9 mouse cellular contexts compared by ENCODE assay signal in the genomic region with DNA sequence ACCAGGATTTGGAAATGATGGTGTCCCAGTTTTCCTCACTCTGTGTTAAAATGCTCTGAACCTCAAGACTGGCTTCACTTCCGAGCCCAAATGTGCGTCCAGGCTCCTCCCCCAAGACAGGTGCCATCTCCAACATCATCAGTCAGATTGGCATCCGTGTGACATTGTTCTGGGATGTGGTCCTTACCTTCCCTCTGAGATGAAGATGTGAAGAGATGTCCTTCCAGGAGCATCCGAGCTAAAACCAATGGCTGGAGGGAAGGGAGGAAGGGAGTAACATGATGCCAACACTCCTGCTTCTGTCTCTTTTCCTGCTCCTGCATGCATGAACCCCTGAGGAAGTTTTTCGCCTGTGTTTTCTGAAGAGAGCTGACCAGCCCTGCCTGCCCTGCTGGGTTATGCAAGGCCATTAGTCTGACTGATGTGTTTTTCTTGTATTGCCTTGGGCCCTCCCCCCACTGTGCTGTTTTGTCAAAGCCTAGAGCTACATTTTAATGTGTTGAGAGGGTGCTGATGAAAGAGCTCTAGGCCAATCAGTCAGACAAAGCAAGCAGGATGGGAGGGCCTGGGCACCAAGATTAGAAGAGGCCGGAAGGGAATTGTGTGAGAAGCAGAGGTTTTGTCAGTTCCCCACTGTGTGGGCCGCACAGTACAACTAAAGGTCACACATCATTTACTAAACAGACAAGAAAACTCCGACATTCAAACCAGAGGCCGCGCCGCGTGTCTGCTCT.
A peak's percentile ranks its signal among the peaks of the same experiment; 100 is the strongest.
DNase-seq lines count a peak whose midpoint lies in the region; ATAC-seq and TF ChIP-seq lines count a peak whose summit lies in the region.
"Had no signal": no experiment of that assay in that cellular context is flagged by ENCODE, and none has a peak within 500 bp of the region (broad histone marks: within the 10 kb centered on the region; RNA-seq: fewer than 3 reads in every experiment).

No protein-coding gene starts in this region.

- no peaks in the 10 kb centered on the region for H3K27me3 ChIP-seq in kidney, embryonic 15.5 days
- H3K27me3 ChIP-seq in midbrain, embryonic 11.5 days (ENCODE audit: control insufficient read depth, insufficient read depth, low read length), result no peaks in the 10 kb centered on the region

- H3K4me2 ChIP-seq in kidney, embryonic 15.5 days, result no peak overlapping the region
- no peak overlapping the region for H3K4me2 ChIP-seq in midbrain, embryonic 11.5 days

- H3K4me3 ChIP-seq in embryonic fibroblast, embryonic 13.5 days (ENCODE audit: insufficient read depth, low read length), result no peak overlapping the region
- H3K4me3 ChIP-seq in kidney, embryonic 15.5 days (replicated peaks), result no peak overlapping the region
- H3K4me3 ChIP-seq in midbrain, embryonic 11.5 days (ENCODE audit: low read depth, low read length), result no peak overlapping the region

- no peak for TF ChIP-seq CTCF in embryonic fibroblast, embryonic 13.5 days (IDR thresholded peaks at IDR 0.05; ENCODE audit: borderline replicate concordance, insufficient read depth, low read length)

- H3K9me3 ChIP-seq in kidney, embryonic 15.5 days (replicated peaks), result no peaks in the 10 kb centered on the region
- H3K9me3 ChIP-seq in midbrain, embryonic 11.5 days (ENCODE audit: control insufficient read depth, low read length), result no peaks in the 10 kb centered on the region

- WGBS in kidney, embryonic 15.5 days, result 18% methylated on average over 12 of the region's 12 CpGs
- WGBS in midbrain, embryonic 11.5 days, result 21% methylated on average over 12 of the region's 12 CpGs

- no peak for DNase-seq in frontal cortex, adult 2 months (ENCODE audit: extremely low spot score in 1 of 2, low spot score in 1 of 2)
- DNase-seq in midbrain, embryonic 11.5 days (ENCODE audit: low spot score, missing footprints), result peak; percentile 93
- DNase-seq in cerebellum, postnatal 14 days, result no peak
- DNase-seq in right cerebral cortex, adult 18-20 months, result no peak

- ATAC-seq in frontal cortex, adult (ENCODE audit: low TSS enrichment), result 0 out of 2 replicates have a peak, but pooled peaks have one; percentile 34
- ATAC-seq in kidney, embryonic 15.5 days (replicated peaks; ENCODE audit: low FRiP score), result peak; percentile 89
- ATAC-seq in midbrain, embryonic 11.5 days (ENCODE audit: low FRiP score), result peak; percentile 86
- no peak for ATAC-seq in erythroid progenitor cell, adult 5-6 weeks (replicated peaks; ENCODE audit: low FRiP score, poor library complexity, severe bottlenecking)

- H3K4me1 ChIP-seq in embryonic fibroblast, embryonic 13.5 days (ENCODE audit: control insufficient read depth, insufficient read depth, low read length), result peaks cover 3% of the 10 kb centered on the region; the same call in 1 of the 2 replicates
- peaks cover 24% of the 10 kb centered on the region for H3K4me1 ChIP-seq in kidney, embryonic 15.5 days
- H3K4me1 ChIP-seq in midbrain, embryonic 11.5 days (ENCODE audit: control insufficient read depth, insufficient read depth, low read length), result peaks cover 4% of the 10 kb centered on the region

- peak overlapping the region; percentile 58 for H3K27ac ChIP-seq in embryonic fibroblast, embryonic 13.5 days (ENCODE audit: insufficient read depth, low read length)
- H3K27ac ChIP-seq in kidney, embryonic 15.5 days, result peak overlapping the region; percentile 73
- H3K27ac ChIP-seq in midbrain, embryonic 11.5 days (ENCODE audit: low read depth, low read length), result peak overlapping the region; percentile 17; the same call in 1 of the 2 replicates
- H3K27ac ChIP-seq: macrophage had no signal

- TF ChIP-seq POLR2A in embryonic fibroblast, embryonic 13.5 days (IDR thresholded peaks at IDR 0.05; ENCODE audit: low read depth, low read length), result no peak

- no peak overlapping the region for H3K9ac ChIP-seq in kidney, embryonic 15.5 days
- H3K9ac ChIP-seq in midbrain, embryonic 11.5 days (ENCODE audit: low read length), result no peak overlapping the region

- no peaks in the 10 kb centered on the region for H3K36me3 ChIP-seq in kidney, embryonic 15.5 days
- H3K36me3 ChIP-seq in midbrain, embryonic 11.5 days (ENCODE audit: control insufficient read depth, insufficient read depth, low read length), result no peaks in the 10 kb centered on the region

Comparison
In these comparisons a context has a peak if more than half of its experiments do, and no peak if none do; other contexts are left out.
1. H3K27ac ChIP-seq: peak in every context shown above with its lines; median percentile 73 in kidney, embryonic 15.5 days; 58 in embryonic fibroblast, embryonic 13.5 days; 17 in midbrain, embryonic 11.5 days.